Comparison of ENCODE assay signal across 15 mouse cellular contexts in the genomic region with DNA sequence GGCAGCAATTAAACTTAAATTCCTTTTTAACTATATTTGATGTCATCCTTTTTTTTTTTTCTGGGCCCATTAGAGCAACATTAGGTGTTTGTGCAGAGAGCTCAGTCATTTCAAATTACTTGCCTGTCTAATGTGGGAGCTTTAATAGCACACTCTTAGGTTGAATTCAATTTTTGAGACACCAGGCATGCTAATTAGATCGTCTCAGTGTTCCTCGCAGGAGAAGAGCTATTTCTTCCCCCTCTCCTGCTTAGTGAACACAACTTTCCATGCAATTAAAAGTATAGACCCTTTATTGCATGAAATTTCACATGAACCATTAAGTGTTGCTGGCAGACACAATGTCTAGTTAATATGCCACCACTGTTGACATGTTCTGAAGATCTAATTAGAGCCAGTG.
"Had no signal": no experiment of that assay in that cellular context is flagged by ENCODE, and none has a peak within 500 bp of the region (broad histone marks: within the 10 kb centered on the region; RNA-seq: fewer than 3 reads in every experiment).

No protein-coding gene starts in this region.

- ATAC-seq: liver, embryonic 12.5 days; midbrain, embryonic 15.5 days had no signal

- H3K36me3 ChIP-seq: limb, embryonic 15.5 days; liver, embryonic 12.5 days; midbrain, embryonic 15.5 days; stomach, embryonic 15.5 days had no signal

- H3K9ac ChIP-seq: limb, embryonic 15.5 days; liver, embryonic 12.5 days; lung, embryonic 14.5 days; midbrain, embryonic 15.5 days; stomach, embryonic 15.5 days had no signal

- H3K27ac ChIP-seq: kidney, postnatal 0 days; limb, embryonic 15.5 days; liver, embryonic 12.5 days; midbrain, embryonic 10.5 days; midbrain, embryonic 15.5 days; stomach, embryonic 15.5 days had no signal

- H3K9me3 ChIP-seq: limb, embryonic 15.5 days; liver, embryonic 12.5 days; midbrain, embryonic 10.5 days; midbrain, embryonic 15.5 days; stomach, embryonic 15.5 days had no signal

- DNase-seq: kidney, adult 9 months; kidney, postnatal 36 days; layer of hippocampus, adult 9-11 months; layer of hippocampus, postnatal 36 days; lung, embryonic 14.5 days; lung, postnatal 10 days; lung, postnatal 4 days; thymus, adult 2 months; thymus, postnatal 25 days had no signal

- H3K27me3 ChIP-seq: limb, embryonic 15.5 days; liver, embryonic 12.5 days; midbrain, embryonic 15.5 days; stomach, embryonic 15.5 days had no signal

- H3K4me2 ChIP-seq: limb, embryonic 15.5 days; liver, embryonic 12.5 days; lung, embryonic 14.5 days; midbrain, embryonic 15.5 days; stomach, embryonic 15.5 days had no signal

- H3K4me1 ChIP-seq: limb, embryonic 15.5 days; liver, embryonic 12.5 days; midbrain, embryonic 10.5 days; midbrain, embryonic 15.5 days; stomach, embryonic 15.5 days had no signal

- H3K4me3 ChIP-seq: limb, embryonic 15.5 days; liver, embryonic 12.5 days; midbrain, embryonic 10.5 days; midbrain, embryonic 15.5 days; stomach, embryonic 15.5 days had no signal
